Mouse (Mus musculus): Measurements from ENCODE around the gene Dmwd. TPM values are rescaled to one million over a fixed set of nuclear protein-coding genes. Genes with fewer than 3 reads are reported as not detected.
"Not testable (repeated sequence)": the region's sequence is repeated elsewhere in the genome, so short reads cannot be mapped to it uniquely, and the experiment has no call there.

Gene Dmwd
- polyA plus RNA-seq, 1 experiment from 2014 or later = 16.8 TPM

DNA sequence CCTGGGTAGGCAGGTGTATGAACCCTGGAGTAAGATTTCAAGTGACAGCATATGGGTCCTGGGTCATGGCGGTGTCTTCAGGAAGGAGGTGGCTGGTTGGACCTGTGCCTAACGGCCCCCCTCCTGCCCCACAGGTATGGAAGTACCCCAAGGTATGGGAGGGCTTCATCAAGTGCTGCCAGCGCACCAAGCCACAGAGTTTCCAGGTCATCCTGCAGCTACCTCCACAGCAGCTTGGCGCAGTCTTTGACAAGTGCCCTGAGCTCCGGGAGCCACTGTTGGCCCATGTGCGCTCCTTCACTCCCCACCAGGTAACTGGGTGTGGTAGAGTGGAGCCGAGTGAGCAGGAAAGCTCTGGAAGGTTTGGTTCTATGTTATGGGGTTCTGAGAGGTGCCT, 22.9 kb upstream of the Dmwd start:
- Histone ChIP-seq H3K9me3 (no peaks in the 10 kb centered on the region), H3K36me3 (peaks cover 73% of the 10 kb centered on the region), H3K27me3 (no peaks in the 10 kb centered on the region), H3K4me3 (no peak overlapping the region), H3K4me2 (replicated peaks) (no peak overlapping the region), H3K9ac (no peak overlapping the region), H3K4me1 (peaks cover 11% of the 10 kb centered on the region), H3K27ac (no peak overlapping the region)
- 93% methylated on average over 7 of the region's 7 CpGs for WGBS
- ATAC-seq (ENCODE audit: low FRiP score, low read depth) = no peak

DNA sequence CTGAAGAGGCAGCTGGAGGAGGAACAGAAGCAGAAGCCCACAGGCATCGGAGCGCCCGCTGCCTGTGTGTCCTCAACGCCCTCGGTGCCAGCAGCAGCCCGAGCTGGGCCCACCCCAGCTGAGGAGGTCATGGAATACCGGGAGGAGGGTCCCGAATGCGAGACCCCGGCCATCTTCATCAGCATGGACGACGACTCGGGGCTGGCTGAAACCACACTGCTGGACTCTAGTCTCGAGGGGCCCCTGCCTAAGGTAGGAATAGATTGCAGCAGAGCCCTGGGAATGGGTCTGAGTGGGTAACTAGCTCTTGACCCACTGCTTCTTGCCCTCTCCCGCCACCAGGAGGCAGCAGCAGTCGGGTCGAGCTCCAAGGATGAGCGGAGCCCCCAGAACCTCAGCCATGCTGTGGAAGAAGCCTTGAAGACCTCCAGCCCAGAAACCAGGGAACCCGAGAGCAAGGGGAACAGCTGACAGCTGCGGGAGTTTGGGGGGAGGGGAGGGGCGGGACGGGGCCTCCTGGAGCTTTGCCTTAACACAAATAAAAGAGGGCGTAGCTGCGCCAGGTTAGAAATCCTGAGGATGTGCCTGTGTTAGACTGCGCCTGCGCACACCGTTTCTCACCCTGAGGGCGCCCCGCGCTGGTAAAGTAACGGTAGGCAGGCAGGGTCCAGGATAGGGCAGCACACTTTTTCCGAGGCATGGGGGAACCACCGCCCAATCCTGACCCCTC, 21.8 kb upstream of the Dmwd start, which contains the start of gene Rsph6a:
TSS of gene Rsph6a (plus strand) at position 644 of the 730 bp plus-strand sequence.
- H3K4me2 ChIP-seq (replicated peaks) = peak within 1 kb of the TSS; percentile 53
- H3K9me3 ChIP-seq = no peaks in the 10 kb centered on the region
- peak within 1 kb of the TSS; percentile 7 for H3K4me3 ChIP-seq
- 28% methylated on average over 33 of the region's 33 CpGs for WGBS
- no peak within 1 kb of the TSS; the same call in 1 of the 2 replicates for H3K27ac ChIP-seq
- H3K9ac ChIP-seq = peak within 1 kb of the TSS; percentile 43; the same call in 1 of the 2 replicates
- H3K4me1 ChIP-seq = peaks cover 11% of the 10 kb centered on the region
- H3K36me3 ChIP-seq = peaks cover 62% of the 10 kb centered on the region
- ATAC-seq (ENCODE audit: low FRiP score, low read depth) = peak; percentile 37
- no peaks in the 10 kb centered on the region for H3K27me3 ChIP-seq

DNA sequence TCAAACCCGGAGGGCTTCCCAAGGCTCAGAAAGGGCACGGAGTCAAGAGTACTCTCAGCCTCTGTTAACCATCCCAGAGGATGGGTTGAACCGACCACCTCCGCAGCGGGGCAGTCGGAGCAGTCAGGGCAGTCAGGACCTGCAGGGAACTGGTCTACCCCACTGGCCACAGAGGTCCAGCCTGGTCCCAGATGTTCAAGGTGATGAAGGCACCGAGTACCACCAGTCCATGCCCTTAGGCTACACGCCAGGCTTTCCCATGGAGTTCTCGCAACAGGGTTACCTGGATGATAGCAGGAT, 21.3 kb upstream of the Dmwd start:
- H3K4me1 ChIP-seq = peaks cover 11% of the 10 kb centered on the region
- H3K9ac ChIP-seq = no peak overlapping the region
- 65% methylated on average over 9 of the region's 9 CpGs for WGBS
- H3K4me2 ChIP-seq (replicated peaks) = peak overlapping the region; percentile 53
- H3K9me3 ChIP-seq = no peaks in the 10 kb centered on the region
- H3K4me3 ChIP-seq = peak overlapping the region; percentile 7; the same call in 1 of the 2 replicates
- H3K36me3 ChIP-seq = peaks cover 57% of the 10 kb centered on the region
- no peak overlapping the region for H3K27ac ChIP-seq
- H3K27me3 ChIP-seq = no peaks in the 10 kb centered on the region
- peak; percentile 22; the same call in 1 of the 2 replicates for ATAC-seq (ENCODE audit: low FRiP score, low read depth)

DNA sequence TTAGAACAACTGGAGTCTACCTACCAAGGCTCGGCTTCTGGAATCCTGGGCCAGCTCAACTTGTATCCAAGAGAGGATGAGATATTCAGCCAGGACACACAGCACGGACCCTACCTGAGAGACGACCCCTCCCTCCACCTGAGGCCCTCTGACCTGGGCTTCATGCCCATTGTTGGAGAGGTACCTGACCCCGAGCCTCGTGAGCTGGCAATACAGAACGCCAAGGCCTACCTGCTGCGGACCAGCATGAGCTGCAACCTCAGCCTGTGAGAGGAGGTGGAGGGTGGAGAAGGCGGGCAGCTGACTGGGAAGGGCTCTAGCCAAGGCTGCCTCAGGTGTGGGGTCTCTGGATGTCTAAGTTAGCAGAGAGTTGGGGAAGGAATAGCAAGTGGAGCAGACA, 20.9 kb upstream of the Dmwd start:
- ATAC-seq (ENCODE audit: low FRiP score, low read depth) = no peak
- Histone ChIP-seq H3K9me3 (no peaks in the 10 kb centered on the region), H3K4me2 (replicated peaks) (no peak overlapping the region), H3K4me1 (peaks cover 11% of the 10 kb centered on the region), H3K36me3 (peaks cover 53% of the 10 kb centered on the region), H3K4me3 (no peak overlapping the region), H3K9ac (no peak overlapping the region), H3K27ac (no peak overlapping the region), H3K27me3 (no peaks in the 10 kb centered on the region)
- 87% methylated on average over 8 of the region's 8 CpGs for WGBS

DNA sequence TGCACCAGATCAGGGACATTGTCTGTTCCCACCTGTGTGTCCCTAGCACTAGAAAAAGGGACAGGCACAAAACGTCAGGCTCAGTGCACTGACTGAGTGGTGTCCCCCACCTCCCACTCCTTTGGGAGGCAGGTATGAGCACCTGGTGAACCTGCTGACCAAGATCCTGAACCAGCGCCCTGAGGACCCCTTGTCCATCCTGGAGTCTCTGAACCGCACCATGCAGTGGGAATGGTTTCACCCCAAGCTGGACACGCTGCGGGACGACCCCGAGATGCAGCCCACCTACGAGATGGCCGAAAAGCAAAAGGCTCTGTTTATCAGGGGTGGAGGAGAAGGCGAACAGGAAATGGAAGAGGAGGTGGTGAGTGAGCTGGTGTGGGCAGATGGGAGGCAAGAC, 18.6 kb upstream of the Dmwd start:
- Histone ChIP-seq H3K27ac (no peak overlapping the region), H3K9ac (no peak overlapping the region), H3K36me3 (peaks cover 31% of the 10 kb centered on the region), H3K4me3 (no peak overlapping the region), H3K27me3 (no peaks in the 10 kb centered on the region), H3K4me1 (peaks cover 11% of the 10 kb centered on the region), H3K9me3 (no peaks in the 10 kb centered on the region), H3K4me2 (replicated peaks) (no peak overlapping the region)
- WGBS = 90% methylated on average over 10 of the region's 10 CpGs
- no peak for ATAC-seq (ENCODE audit: low FRiP score, low read depth)

DNA sequence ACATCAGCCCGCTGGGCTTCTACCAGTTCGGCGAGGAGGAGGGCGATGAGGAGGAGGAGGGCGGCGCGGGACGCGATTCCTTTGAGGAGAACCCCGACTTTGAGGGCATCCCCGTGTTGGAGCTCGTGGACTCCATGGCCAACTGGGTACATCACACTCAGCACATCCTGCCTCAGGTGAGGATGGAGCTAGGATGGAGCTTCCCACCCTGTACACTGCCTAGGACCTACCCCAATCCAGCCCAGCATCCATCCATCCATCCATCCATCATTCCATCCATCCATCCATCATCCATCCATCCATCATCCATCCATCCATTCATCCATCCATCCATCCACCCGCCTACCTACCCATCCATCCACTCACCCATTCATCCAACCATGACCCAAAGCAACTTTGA, 10.1 kb upstream of the Dmwd start:
- Histone ChIP-seq H3K27ac (no peak overlapping the region), H3K9ac (peak overlapping the region; percentile 26; the same call in 1 of the 2 replicates), H3K4me3 (peak overlapping the region; percentile 24), H3K4me1 (no peaks in the 10 kb centered on the region; the same call in 1 of the 2 replicates), H3K36me3 (no peaks in the 10 kb centered on the region), H3K4me2 (replicated peaks) (peak overlapping the region; percentile 48), H3K27me3 (peaks cover 49% of the 10 kb centered on the region), H3K9me3 (peaks cover 8% of the 10 kb centered on the region; the same call in 1 of the 2 replicates)
- WGBS = 53% methylated on average over 13 of the region's 13 CpGs
- ATAC-seq (ENCODE audit: low FRiP score, low read depth) = no peak

DNA sequence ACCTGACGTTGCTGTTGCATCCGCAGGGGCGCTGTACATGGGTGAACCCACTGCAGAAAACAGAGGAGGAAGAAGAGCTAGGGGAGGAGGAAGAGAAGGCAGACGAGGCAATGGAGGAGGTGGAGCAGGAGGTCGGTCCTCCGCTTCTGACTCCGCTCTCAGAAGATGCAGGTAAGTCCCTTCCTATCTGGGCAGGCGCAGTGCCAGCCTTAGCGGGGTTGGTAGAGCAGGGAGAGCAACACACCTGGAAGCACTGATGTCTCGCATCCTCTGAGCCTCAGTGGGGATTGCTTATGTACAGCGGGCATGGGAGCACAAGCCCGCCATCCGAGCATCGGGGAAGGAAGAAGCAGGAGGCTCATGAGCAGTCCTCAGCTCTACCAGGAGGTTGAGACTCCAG, 9.0 kb upstream of the Dmwd start:
- H3K36me3 ChIP-seq = no peaks in the 10 kb centered on the region
- no peak for ATAC-seq (ENCODE audit: low FRiP score, low read depth)
- H3K27ac ChIP-seq = no peak overlapping the region
- WGBS = 45% methylated on average over 14 of the region's 14 CpGs
- H3K4me3 ChIP-seq = no peak overlapping the region
- no peak overlapping the region for H3K9ac ChIP-seq
- H3K27me3 ChIP-seq = peaks cover 49% of the 10 kb centered on the region
- peaks cover 8% of the 10 kb centered on the region; the same call in 1 of the 2 replicates for H3K9me3 ChIP-seq
- H3K4me2 ChIP-seq (replicated peaks) = no peak overlapping the region
- no peaks in the 10 kb centered on the region; the same call in 1 of the 2 replicates for H3K4me1 ChIP-seq

DNA sequence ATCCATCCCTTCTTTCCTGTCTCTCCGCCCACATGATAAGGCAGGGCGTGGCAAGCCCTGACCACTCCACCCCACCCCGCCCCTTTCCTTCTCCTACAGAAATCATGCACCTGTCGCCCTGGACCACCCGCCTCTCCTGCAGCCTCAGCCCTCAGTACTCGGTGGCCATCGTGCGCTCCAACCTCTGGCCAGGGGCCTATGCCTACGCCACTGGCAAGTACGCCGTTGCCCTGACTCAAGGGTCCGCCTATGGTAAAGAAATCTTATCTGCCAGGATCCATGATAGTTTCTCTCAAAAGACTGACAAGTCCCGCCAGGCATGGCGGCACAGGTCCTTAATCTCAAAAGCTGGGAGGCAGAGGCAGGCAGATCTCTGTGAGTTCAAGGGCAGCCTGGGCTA, 8.1 kb upstream of the Dmwd start:
- WGBS = 67% methylated on average over 11 of the region's 14 CpGs
- Histone ChIP-seq H3K9ac (no peak overlapping the region), H3K27ac (no peak overlapping the region), H3K9me3 (peaks cover 8% of the 10 kb centered on the region; the same call in 1 of the 2 replicates), H3K36me3 (no peaks in the 10 kb centered on the region), H3K27me3 (peaks cover 49% of the 10 kb centered on the region), H3K4me1 (no peaks in the 10 kb centered on the region; the same call in 1 of the 2 replicates), H3K4me2 (replicated peaks) (no peak overlapping the region), H3K4me3 (no peak overlapping the region)
- ATAC-seq (ENCODE audit: low FRiP score, low read depth) = no peak

DNA sequence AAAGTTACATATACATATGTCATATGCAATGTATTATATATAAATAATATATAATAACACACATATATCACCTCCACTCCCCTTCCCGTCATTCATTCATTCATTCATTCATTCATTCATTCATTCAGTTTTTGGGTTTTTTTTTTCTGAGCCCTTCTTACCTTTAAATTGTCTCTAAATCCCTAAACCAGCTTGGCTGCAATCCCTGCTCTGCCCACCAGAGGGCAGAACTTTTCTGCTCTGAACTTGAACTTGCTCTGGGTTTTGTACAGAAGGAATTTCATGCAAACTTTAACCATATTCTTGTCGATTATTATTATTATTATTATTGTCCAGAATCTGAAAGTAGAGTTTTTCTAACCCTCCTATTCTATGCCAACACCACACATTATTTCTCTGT, 7.3 kb upstream of the Dmwd start:
- ATAC-seq (ENCODE audit: low FRiP score, low read depth) = no peak

DNA sequence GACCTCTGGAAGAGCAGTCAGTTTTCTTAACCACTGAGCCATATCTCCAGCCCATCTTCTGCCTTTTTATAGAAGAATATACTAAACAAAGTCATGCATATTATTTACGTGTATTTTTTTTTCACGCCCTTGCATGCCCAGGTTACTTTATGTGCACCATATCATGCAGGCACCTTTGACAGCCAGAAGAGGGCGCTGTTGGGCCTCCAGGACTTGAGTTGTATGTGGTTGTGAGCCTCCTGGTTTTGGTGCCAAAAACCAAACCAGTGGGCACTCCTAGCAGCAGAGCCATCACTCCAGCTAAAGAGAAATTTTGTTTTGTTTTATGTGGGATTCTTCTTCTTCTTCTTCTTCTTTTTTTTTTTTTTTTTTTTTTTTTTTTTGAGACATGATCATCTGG, 6.5 kb upstream of the Dmwd start:
- H3K36me3 ChIP-seq = no peaks in the 10 kb centered on the region
- H3K4me3 ChIP-seq = no peak overlapping the region
- no peak for ATAC-seq (ENCODE audit: low FRiP score, low read depth)
- H3K27ac ChIP-seq = no peak overlapping the region
- H3K4me1 ChIP-seq = no peaks in the 10 kb centered on the region; the same call in 1 of the 2 replicates
- H3K9ac ChIP-seq = no peak overlapping the region
- H3K9me3 ChIP-seq = peaks cover 8% of the 10 kb centered on the region; the same call in 1 of the 2 replicates
- peaks cover 35% of the 10 kb centered on the region for H3K27me3 ChIP-seq
- WGBS = 50% methylated on average over 3 of the region's 3 CpGs
- no peak overlapping the region for H3K4me2 ChIP-seq (replicated peaks)

More for the DNA sequence above, 7.3 kb upstream of the Dmwd start:
- WGBS = 3% methylated on average over 2 of the region's 2 CpGs
- Histone ChIP-seq H3K4me1 (no peaks in the 10 kb centered on the region; the same call in 1 of the 2 replicates), H3K27ac (no peak overlapping the region), H3K4me2 (replicated peaks) (no peak overlapping the region), H3K9me3 (peaks cover 8% of the 10 kb centered on the region; the same call in 1 of the 2 replicates), H3K9ac (no peak overlapping the region), H3K27me3 (peaks cover 43% of the 10 kb centered on the region), H3K36me3 (no peaks in the 10 kb centered on the region), H3K4me3 (no peak overlapping the region)

DNA sequence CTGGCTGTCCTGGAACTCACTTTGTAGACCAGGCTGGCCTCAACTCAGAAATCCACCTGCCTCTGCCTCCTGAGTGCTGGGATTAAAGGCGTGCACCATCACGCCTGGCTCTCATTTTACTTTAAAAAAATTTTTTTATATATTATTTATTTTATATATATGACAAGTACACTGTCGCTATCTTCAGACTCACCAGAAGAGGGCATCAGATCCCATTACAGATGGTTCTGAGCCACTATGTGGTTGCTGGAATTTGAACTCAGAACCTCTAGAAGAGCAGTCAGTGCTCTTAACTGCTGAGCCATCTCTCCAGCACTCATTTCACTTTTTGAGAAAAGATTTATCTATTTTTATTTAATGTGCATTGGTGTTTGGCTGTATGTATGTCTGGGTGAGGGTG, 5.0 kb upstream of the Dmwd start:
- not testable (repeated sequence) for H3K4me3 ChIP-seq; H3K9ac ChIP-seq; H3K36me3 ChIP-seq; H3K9me3 ChIP-seq; H3K4me1 ChIP-seq; ATAC-seq (ENCODE audit: low FRiP score, low read depth); H3K27ac ChIP-seq; H3K4me2 ChIP-seq (replicated peaks)
- H3K27me3 ChIP-seq = peaks cover 20% of the 10 kb centered on the region
- WGBS = 57% methylated on average over 3 of the region's 3 CpGs

DNA sequence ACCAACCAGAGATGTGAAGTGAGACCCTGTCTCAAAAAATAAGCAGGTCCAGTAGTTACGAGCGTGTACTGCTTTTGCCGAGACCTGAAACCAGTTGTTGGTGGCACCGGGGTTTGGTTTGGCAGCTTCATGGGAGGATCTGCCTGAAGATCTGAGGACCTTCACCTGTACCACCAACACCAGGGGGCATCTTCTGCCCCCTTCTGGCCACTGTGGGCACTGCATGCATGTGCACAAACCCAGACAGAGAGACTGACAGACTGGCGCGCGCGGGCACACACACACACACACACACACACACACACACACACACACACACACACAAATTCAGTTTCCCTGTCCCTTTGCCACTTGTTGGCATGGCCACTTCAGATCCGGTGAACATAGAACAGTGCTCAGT, 2.5 kb upstream of the Dmwd start:
- no peak overlapping the region for H3K9ac ChIP-seq
- H3K4me2 ChIP-seq (replicated peaks) = no peak overlapping the region
- no peaks in the 10 kb centered on the region for H3K9me3 ChIP-seq
- peaks cover 19% of the 10 kb centered on the region for H3K4me1 ChIP-seq
- no peaks in the 10 kb centered on the region for H3K27me3 ChIP-seq
- no peak overlapping the region for H3K27ac ChIP-seq
- ATAC-seq (ENCODE audit: low FRiP score, low read depth) = no peak
- 75% methylated on average over 9 of the region's 9 CpGs for WGBS
- H3K36me3 ChIP-seq = peaks cover 8% of the 10 kb centered on the region
- H3K4me3 ChIP-seq = no peak overlapping the region

DNA sequence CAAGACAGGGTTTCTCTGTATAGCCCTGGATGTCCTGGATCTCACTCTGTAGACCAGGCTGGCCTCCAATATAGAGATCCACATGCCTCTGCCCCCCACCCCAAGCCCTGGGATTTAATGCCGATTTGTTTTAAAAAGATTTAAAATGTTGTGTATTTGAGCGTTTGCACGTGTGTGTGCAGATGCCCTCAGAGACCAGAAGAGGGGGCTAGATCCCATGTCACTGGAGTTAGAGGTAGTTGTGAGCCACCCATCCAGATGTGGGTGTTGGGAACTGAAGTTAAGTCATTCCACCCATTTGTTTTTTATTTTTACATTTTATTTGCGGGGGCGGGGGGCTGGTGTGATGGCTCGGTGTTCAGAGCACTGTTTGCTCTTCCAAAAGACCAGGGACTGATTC, 1.5 kb upstream of the Dmwd start:
- Histone ChIP-seq H3K27me3 (no peaks in the 10 kb centered on the region), H3K4me1 (peaks cover 19% of the 10 kb centered on the region), H3K27ac (no peak overlapping the region), H3K9ac (no peak overlapping the region), H3K36me3 (peaks cover 18% of the 10 kb centered on the region), H3K9me3 (no peaks in the 10 kb centered on the region), H3K4me3 (no peak overlapping the region), H3K4me2 (replicated peaks) (no peak overlapping the region)
- 92% methylated on average over 6 of the region's 6 CpGs for WGBS
- no peak for ATAC-seq (ENCODE audit: low FRiP score, low read depth)

Measured in limb, embryonic 13.5 days (tissue).